Mouse (Mus musculus): Measurements from ENCODE around the gene Foxb1. TPM values are rescaled to one million over a fixed set of nuclear protein-coding genes. Genes with fewer than 3 reads are reported as not detected.

Foxb1 gene
- polyA plus RNA-seq (2014; fragmentation: Nextera tagmentation; extraction: Ambion mirVana) = 2.2 and 2.5 TPM in 2 replicates

- Histone ChIP-seq H3K36me3 (ENCODE audit: control insufficient read depth, insufficient read depth, low read length) (no peaks in the 10 kb centered on the region), H3K4me2 (ENCODE audit: low read length) (peak within 1 kb of the TSS; percentile 18), H3K4me1 (ENCODE audit: control insufficient read depth, insufficient read depth, low read length) (no peaks in the 10 kb centered on the region), H3K27ac (ENCODE audit: low read depth, low read length) (no peak within 1 kb of the TSS), H3K4me3 (ENCODE audit: low read depth, low read length) (peak within 1 kb of the TSS; percentile 19), H3K9ac (ENCODE audit: low read length) (no peak within 1 kb of the TSS), H3K27me3 (replicated peaks; ENCODE audit: control insufficient read depth, insufficient read depth, low read length) (peaks cover 95% of the 10 kb centered on the region), H3K9me3 (replicated peaks; ENCODE audit: control insufficient read depth, low read length) (no peaks in the 10 kb centered on the region)
- under 1% methylated on average over 60 of the region's 60 CpGs for WGBS
- DNase-seq (ENCODE audit: low spot score) (no peak), ATAC-seq (no peak)
Measured at GRCm38 (mm10) chr9:69760371-69761301, at the start of gene Foxb1. Gene Foxb1, minus strand, starts transcription at chr9:69760940.

GRCm38 (mm10) chr9:69790562-69790961 lies 29.8 kb upstream of the Foxb1 start:
- no peaks in the 10 kb centered on the region for H3K9me3 ChIP-seq (replicated peaks; ENCODE audit: control insufficient read depth, low read length)
- no peak for ATAC-seq
- no peak for DNase-seq (ENCODE audit: low spot score)
- WGBS = 54% methylated on average over 7 of the region's 7 CpGs
- H3K4me3 ChIP-seq (ENCODE audit: low read depth, low read length) = no peak overlapping the region
- no peaks in the 10 kb centered on the region for H3K36me3 ChIP-seq (ENCODE audit: control insufficient read depth, insufficient read depth, low read length)
- H3K9ac ChIP-seq (ENCODE audit: low read length) = no peak overlapping the region
- H3K27ac ChIP-seq (ENCODE audit: low read depth, low read length) = no peak overlapping the region
- no peak overlapping the region for H3K4me2 ChIP-seq (ENCODE audit: low read length)
- H3K27me3 ChIP-seq (replicated peaks; ENCODE audit: control insufficient read depth, insufficient read depth, low read length) = no peaks in the 10 kb centered on the region
- no peaks in the 10 kb centered on the region for H3K4me1 ChIP-seq (ENCODE audit: control insufficient read depth, insufficient read depth, low read length)

- WGBS = 86% methylated on average over 2 of the region's 2 CpGs
- peaks cover 36% of the 10 kb centered on the region for H3K27me3 ChIP-seq (replicated peaks; ENCODE audit: control insufficient read depth, insufficient read depth, low read length)
- DNase-seq (ENCODE audit: low spot score) = no peak
- H3K36me3 ChIP-seq (ENCODE audit: control insufficient read depth, insufficient read depth, low read length) = no peaks in the 10 kb centered on the region
- no peak overlapping the region for H3K4me2 ChIP-seq (ENCODE audit: low read length)
- H3K9me3 ChIP-seq (replicated peaks; ENCODE audit: control insufficient read depth, low read length) = no peaks in the 10 kb centered on the region
- H3K9ac ChIP-seq (ENCODE audit: low read length) = no peak overlapping the region
- H3K4me1 ChIP-seq (ENCODE audit: control insufficient read depth, insufficient read depth, low read length) = no peaks in the 10 kb centered on the region
- no peak for ATAC-seq
- no peak overlapping the region for H3K4me3 ChIP-seq (ENCODE audit: low read depth, low read length)
- no peak overlapping the region for H3K27ac ChIP-seq (ENCODE audit: low read depth, low read length)
Measured at GRCm38 (mm10) chr9:69779996-69780395, 19.3 kb upstream of the Foxb1 start.

GRCm38 (mm10) chr9:69769949-69770585 lies 9.3 kb upstream of the Foxb1 start:
- no peak for DNase-seq (ENCODE audit: low spot score)
- peak; percentile 52 for ATAC-seq
- Histone ChIP-seq H3K9ac (ENCODE audit: low read length) (no peak overlapping the region), H3K27ac (ENCODE audit: low read depth, low read length) (no peak overlapping the region), H3K9me3 (replicated peaks; ENCODE audit: control insufficient read depth, low read length) (no peaks in the 10 kb centered on the region), H3K36me3 (ENCODE audit: control insufficient read depth, insufficient read depth, low read length) (no peaks in the 10 kb centered on the region), H3K4me2 (ENCODE audit: low read length) (no peak overlapping the region), H3K27me3 (replicated peaks; ENCODE audit: control insufficient read depth, insufficient read depth, low read length) (peaks cover 93% of the 10 kb centered on the region), H3K4me1 (ENCODE audit: control insufficient read depth, insufficient read depth, low read length) (peaks cover 4% of the 10 kb centered on the region), H3K4me3 (ENCODE audit: low read depth, low read length) (no peak overlapping the region)
- under 1% methylated on average over 21 of the region's 21 CpGs for WGBS

GRCm38 (mm10) chr9:69769091-69769948 lies 8.6 kb upstream of the Foxb1 start:
- H3K36me3 ChIP-seq (ENCODE audit: control insufficient read depth, insufficient read depth, low read length) = no peaks in the 10 kb centered on the region
- H3K27ac ChIP-seq (ENCODE audit: low read depth, low read length) = no peak overlapping the region
- DNase-seq (ENCODE audit: low spot score) = peak; percentile 81
- under 1% methylated on average over 36 of the region's 36 CpGs for WGBS
- H3K4me1 ChIP-seq (ENCODE audit: control insufficient read depth, insufficient read depth, low read length) = peaks cover 4% of the 10 kb centered on the region
- peak; percentile 79 for ATAC-seq
- no peaks in the 10 kb centered on the region for H3K9me3 ChIP-seq (replicated peaks; ENCODE audit: control insufficient read depth, low read length)
- H3K4me3 ChIP-seq (ENCODE audit: low read depth, low read length) = no peak overlapping the region
- no peak overlapping the region for H3K9ac ChIP-seq (ENCODE audit: low read length)
- no peak overlapping the region for H3K4me2 ChIP-seq (ENCODE audit: low read length)
- peaks cover 94% of the 10 kb centered on the region for H3K27me3 ChIP-seq (replicated peaks; ENCODE audit: control insufficient read depth, insufficient read depth, low read length)

- H3K4me1 ChIP-seq (ENCODE audit: control insufficient read depth, insufficient read depth, low read length) = peaks cover 4% of the 10 kb centered on the region
Measured at GRCm38 (mm10) chr9:69768136-69768875, 7.6 kb upstream of the Foxb1 start.

GRCm38 (mm10) chr9:69767421-69767820 lies 6.7 kb upstream of the Foxb1 start:
- no peak overlapping the region for H3K9ac ChIP-seq (ENCODE audit: low read length)
- H3K36me3 ChIP-seq (ENCODE audit: control insufficient read depth, insufficient read depth, low read length) = no peaks in the 10 kb centered on the region
- WGBS = 0% methylated on average over 11 of the region's 12 CpGs
- H3K4me2 ChIP-seq (ENCODE audit: low read length) = no peak overlapping the region
- H3K9me3 ChIP-seq (replicated peaks; ENCODE audit: control insufficient read depth, low read length) = no peaks in the 10 kb centered on the region
- H3K4me3 ChIP-seq (ENCODE audit: low read depth, low read length) = no peak overlapping the region
- no peak for DNase-seq (ENCODE audit: low spot score)
- peaks cover 95% of the 10 kb centered on the region for H3K27me3 ChIP-seq (replicated peaks; ENCODE audit: control insufficient read depth, insufficient read depth, low read length)
- no peak overlapping the region for H3K27ac ChIP-seq (ENCODE audit: low read depth, low read length)
- peaks cover 4% of the 10 kb centered on the region for H3K4me1 ChIP-seq (ENCODE audit: control insufficient read depth, insufficient read depth, low read length)
- ATAC-seq = no peak

More at GRCm38 (mm10) chr9:69768136-69768875, 7.6 kb upstream of the Foxb1 start:
- ATAC-seq = no peak
- WGBS = under 1% methylated on average over 28 of the region's 28 CpGs
- no peak overlapping the region for H3K4me2 ChIP-seq (ENCODE audit: low read length)
- no peaks in the 10 kb centered on the region for H3K36me3 ChIP-seq (ENCODE audit: control insufficient read depth, insufficient read depth, low read length)
- no peak for DNase-seq (ENCODE audit: low spot score)
- no peak overlapping the region for H3K4me3 ChIP-seq (ENCODE audit: low read depth, low read length)
- no peak overlapping the region for H3K9ac ChIP-seq (ENCODE audit: low read length)
- no peaks in the 10 kb centered on the region for H3K9me3 ChIP-seq (replicated peaks; ENCODE audit: control insufficient read depth, low read length)
- no peak overlapping the region for H3K27ac ChIP-seq (ENCODE audit: low read depth, low read length)
- H3K27me3 ChIP-seq (replicated peaks; ENCODE audit: control insufficient read depth, insufficient read depth, low read length) = peaks cover 95% of the 10 kb centered on the region

GRCm38 (mm10) chr9:69766936-69767335 lies 6.2 kb upstream of the Foxb1 start:
- Histone ChIP-seq H3K4me1 (ENCODE audit: control insufficient read depth, insufficient read depth, low read length) (peaks cover 4% of the 10 kb centered on the region), H3K9ac (ENCODE audit: low read length) (no peak overlapping the region), H3K4me2 (ENCODE audit: low read length) (no peak overlapping the region), H3K27ac (ENCODE audit: low read depth, low read length) (no peak overlapping the region), H3K9me3 (replicated peaks; ENCODE audit: control insufficient read depth, low read length) (no peaks in the 10 kb centered on the region), H3K27me3 (replicated peaks; ENCODE audit: control insufficient read depth, insufficient read depth, low read length) (peaks cover 93% of the 10 kb centered on the region), H3K36me3 (ENCODE audit: control insufficient read depth, insufficient read depth, low read length) (no peaks in the 10 kb centered on the region), H3K4me3 (ENCODE audit: low read depth, low read length) (no peak overlapping the region)
- WGBS = 2% methylated on average over 4 of the region's 4 CpGs
- no peak for ATAC-seq
- no peak for DNase-seq (ENCODE audit: low spot score)
